Mouse (Mus musculus): ENCODE results near the gene Lypd6b. TPM values are rescaled to one million over a fixed set of nuclear protein-coding genes. Genes with fewer than 3 reads are reported as not detected.

Gene Lypd6b
- polyA plus RNA-seq, 2 experiments: 5.6 to 14.9 TPM

DNA sequence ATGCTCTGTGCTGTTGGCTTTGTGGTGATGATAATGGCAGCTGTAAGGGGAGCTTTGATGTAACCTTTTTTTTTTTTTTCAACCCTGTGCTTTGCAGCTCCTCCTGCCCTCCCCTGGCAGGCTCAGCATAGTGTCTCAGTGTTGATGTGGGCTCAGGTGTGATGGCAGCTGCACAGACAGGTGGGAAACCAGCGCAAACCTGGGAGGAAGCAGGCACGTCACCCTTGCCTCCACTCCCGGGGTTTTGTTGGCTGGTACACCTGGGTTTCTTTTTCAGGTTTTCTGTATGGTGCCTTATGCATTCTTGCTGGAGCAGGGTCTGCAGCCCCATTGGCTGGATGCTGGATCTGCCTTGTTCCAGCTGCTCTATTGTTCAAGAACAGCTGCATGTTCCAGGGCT, 29.7 kb downstream of the Lypd6b start:
- WGBS: 89% methylated on average over 3 of the region's 3 CpGs
- no peak overlapping the region for H3K27ac ChIP-seq (replicated peaks; ENCODE audit: low read depth, low read length)
- no peak for ATAC-seq (ENCODE audit: low FRiP score, low read depth)

GRCm38 (mm10) chr2:49818126-49818525, 30.6 kb downstream of the Lypd6b start:
- Histone ChIP-seq H3K4me2 (replicated peaks; ENCODE audit: low read depth, low read length, severe bottlenecking) (no peak overlapping the region), H3K4me3 (replicated peaks; ENCODE audit: low read length) (no peak overlapping the region), H3K9ac (ENCODE audit: low read depth, low read length, severe bottlenecking) (no peak overlapping the region), H3K4me1 (ENCODE audit: control insufficient read depth, insufficient read depth, low read length) (no peaks in the 10 kb centered on the region), H3K27ac (replicated peaks; ENCODE audit: low read depth, low read length) (no peak overlapping the region), H3K36me3 (ENCODE audit: control insufficient read depth, insufficient read depth, low read length) (no peaks in the 10 kb centered on the region), H3K9me3 (ENCODE audit: control insufficient read depth, low read length) (no peaks in the 10 kb centered on the region), H3K27me3 (ENCODE audit: control insufficient read depth, insufficient read depth, low read length) (no peaks in the 10 kb centered on the region)
- no peak for TF ChIP-seq POLR2A (IDR thresholded peaks at IDR 0.05; ENCODE audit: borderline replicate concordance, extremely low read depth, insufficient read depth, insufficient read length)
- ATAC-seq (ENCODE audit: low FRiP score, low read depth) (no peak), DNase-seq (ENCODE audit: low spot score) (no peak)
- WGBS: 88% methylated on average over 5 of the region's 5 CpGs

More for the DNA sequence above, 29.7 kb downstream of the Lypd6b start:
- Histone ChIP-seq H3K4me3 (replicated peaks; ENCODE audit: low read length) (no peak overlapping the region), H3K4me1 (ENCODE audit: control insufficient read depth, insufficient read depth, low read length) (peaks cover 3% of the 10 kb centered on the region), H3K4me2 (replicated peaks; ENCODE audit: low read depth, low read length, severe bottlenecking) (no peak overlapping the region), H3K9ac (ENCODE audit: low read depth, low read length, severe bottlenecking) (no peak overlapping the region), H3K36me3 (ENCODE audit: control insufficient read depth, insufficient read depth, low read length) (no peaks in the 10 kb centered on the region), H3K9me3 (ENCODE audit: control insufficient read depth, low read length) (no peaks in the 10 kb centered on the region), H3K27me3 (ENCODE audit: control insufficient read depth, insufficient read depth, low read length) (no peaks in the 10 kb centered on the region)
- no peak for TF ChIP-seq POLR2A (IDR thresholded peaks at IDR 0.05; ENCODE audit: borderline replicate concordance, extremely low read depth, insufficient read depth, insufficient read length)
- DNase-seq (ENCODE audit: low spot score): no peak

GRCm38 (mm10) chr2:49822312-49822711, 34.8 kb downstream of the Lypd6b start:
- WGBS: 87% methylated on average over 1 of the region's 1 CpGs
- no peak for ATAC-seq (ENCODE audit: low FRiP score, low read depth)
- H3K4me2 ChIP-seq (replicated peaks; ENCODE audit: low read depth, low read length, severe bottlenecking): no peak overlapping the region

GRCm38 (mm10) chr2:49825588-49825987, 38.1 kb downstream of the Lypd6b start:
- no peak overlapping the region for H3K9ac ChIP-seq (ENCODE audit: low read depth, low read length, severe bottlenecking)
- 9% methylated on average over 1 of the region's 1 CpGs for WGBS
- no peaks in the 10 kb centered on the region for H3K27me3 ChIP-seq (ENCODE audit: control insufficient read depth, insufficient read depth, low read length)
- no peak overlapping the region for H3K27ac ChIP-seq (replicated peaks; ENCODE audit: low read depth, low read length)
- H3K4me2 ChIP-seq (replicated peaks; ENCODE audit: low read depth, low read length, severe bottlenecking): no peak overlapping the region
- no peak for DNase-seq (ENCODE audit: low spot score)
- H3K9me3 ChIP-seq (ENCODE audit: control insufficient read depth, low read length): no peaks in the 10 kb centered on the region
- H3K4me3 ChIP-seq (replicated peaks; ENCODE audit: low read length): no peak overlapping the region
- ATAC-seq (ENCODE audit: low FRiP score, low read depth): no peak
- no peaks in the 10 kb centered on the region for H3K36me3 ChIP-seq (ENCODE audit: control insufficient read depth, insufficient read depth, low read length)
- peaks cover 6% of the 10 kb centered on the region; the same call in 1 of the 2 replicates for H3K4me1 ChIP-seq (ENCODE audit: control insufficient read depth, insufficient read depth, low read length)
- no peak for TF ChIP-seq POLR2A (IDR thresholded peaks at IDR 0.05; ENCODE audit: borderline replicate concordance, extremely low read depth, insufficient read depth, insufficient read length)

More at GRCm38 (mm10) chr2:49822312-49822711, 34.8 kb downstream of the Lypd6b start:
- DNase-seq (ENCODE audit: low spot score): no peak
- Histone ChIP-seq H3K27me3 (ENCODE audit: control insufficient read depth, insufficient read depth, low read length) (no peaks in the 10 kb centered on the region), H3K9me3 (ENCODE audit: control insufficient read depth, low read length) (no peaks in the 10 kb centered on the region), H3K27ac (replicated peaks; ENCODE audit: low read depth, low read length) (no peak overlapping the region), H3K9ac (ENCODE audit: low read depth, low read length, severe bottlenecking) (no peak overlapping the region), H3K4me1 (ENCODE audit: control insufficient read depth, insufficient read depth, low read length) (peaks cover 6% of the 10 kb centered on the region; the same call in 1 of the 2 replicates), H3K36me3 (ENCODE audit: control insufficient read depth, insufficient read depth, low read length) (no peaks in the 10 kb centered on the region), H3K4me3 (replicated peaks; ENCODE audit: low read length) (no peak overlapping the region)
- no peak for TF ChIP-seq POLR2A (IDR thresholded peaks at IDR 0.05; ENCODE audit: borderline replicate concordance, extremely low read depth, insufficient read depth, insufficient read length)

DNA sequence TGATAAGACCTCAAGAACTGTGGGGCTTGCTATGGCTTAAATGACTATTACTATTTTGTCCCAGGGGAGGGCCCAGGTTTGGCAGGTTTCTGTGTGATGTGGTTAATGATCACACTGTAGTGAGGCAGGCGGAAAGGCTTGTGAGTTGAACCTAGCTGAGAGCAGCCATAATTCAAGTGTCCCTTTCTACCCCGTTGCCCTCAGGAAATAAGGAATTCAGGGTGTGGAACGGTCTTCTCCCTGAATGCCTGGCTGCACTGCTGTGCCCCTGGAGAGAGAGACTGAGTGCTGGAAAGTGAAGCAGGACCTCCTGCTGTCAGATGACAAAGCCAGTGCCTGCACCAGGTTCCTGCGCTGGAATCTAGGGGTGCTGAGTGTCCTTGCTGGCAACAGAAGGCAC, 40.3 kb downstream of the Lypd6b start:
- H3K27ac ChIP-seq (replicated peaks; ENCODE audit: low read depth, low read length): no peak overlapping the region
- H3K9me3 ChIP-seq (ENCODE audit: control insufficient read depth, low read length): no peaks in the 10 kb centered on the region
- no peaks in the 10 kb centered on the region for H3K36me3 ChIP-seq (ENCODE audit: control insufficient read depth, insufficient read depth, low read length)
- WGBS: 42% methylated on average over 4 of the region's 4 CpGs
- H3K27me3 ChIP-seq (ENCODE audit: control insufficient read depth, insufficient read depth, low read length): no peaks in the 10 kb centered on the region
- no peak overlapping the region for H3K4me3 ChIP-seq (replicated peaks; ENCODE audit: low read length)
- no peak overlapping the region for H3K9ac ChIP-seq (ENCODE audit: low read depth, low read length, severe bottlenecking)
- H3K4me2 ChIP-seq (replicated peaks; ENCODE audit: low read depth, low read length, severe bottlenecking): no peak overlapping the region
- DNase-seq (ENCODE audit: low spot score) (no peak), ATAC-seq (ENCODE audit: low FRiP score, low read depth) (no peak)
- no peak for TF ChIP-seq POLR2A (IDR thresholded peaks at IDR 0.05; ENCODE audit: borderline replicate concordance, extremely low read depth, insufficient read depth, insufficient read length)
- H3K4me1 ChIP-seq (ENCODE audit: control insufficient read depth, insufficient read depth, low read length): peaks cover 6% of the 10 kb centered on the region; the same call in 1 of the 2 replicates

DNA sequence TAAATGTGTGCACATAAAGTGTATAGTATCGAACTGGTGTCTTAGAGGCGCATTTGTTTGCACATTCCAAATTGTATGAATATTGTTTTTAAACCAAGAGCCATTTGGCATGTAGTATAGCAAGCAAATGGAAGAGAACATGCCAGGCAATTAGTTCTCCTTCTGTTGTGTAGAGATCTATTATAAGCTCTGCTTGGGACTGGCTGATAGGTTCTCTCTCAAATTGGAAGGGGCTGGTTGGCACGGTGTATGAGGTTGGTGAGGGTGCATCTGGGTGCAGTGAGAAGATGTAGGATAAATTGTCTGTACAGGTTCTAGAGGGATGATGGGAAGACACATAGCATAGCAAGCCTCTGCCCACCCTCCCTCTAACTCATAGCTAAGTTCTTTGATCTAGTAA, 42.9 kb downstream of the Lypd6b start:
- Histone ChIP-seq H3K9me3 (ENCODE audit: control insufficient read depth, low read length) (no peaks in the 10 kb centered on the region), H3K27me3 (ENCODE audit: control insufficient read depth, insufficient read depth, low read length) (no peaks in the 10 kb centered on the region), H3K9ac (ENCODE audit: low read depth, low read length, severe bottlenecking) (no peak overlapping the region), H3K36me3 (ENCODE audit: control insufficient read depth, insufficient read depth, low read length) (no peaks in the 10 kb centered on the region), H3K4me1 (ENCODE audit: control insufficient read depth, insufficient read depth, low read length) (peaks cover 6% of the 10 kb centered on the region; the same call in 1 of the 2 replicates), H3K27ac (replicated peaks; ENCODE audit: low read depth, low read length) (no peak overlapping the region), H3K4me2 (replicated peaks; ENCODE audit: low read depth, low read length, severe bottlenecking) (no peak overlapping the region), H3K4me3 (replicated peaks; ENCODE audit: low read length) (no peak overlapping the region)
- no peak for ATAC-seq (ENCODE audit: low FRiP score, low read depth)
- DNase-seq (ENCODE audit: low spot score): no peak
- TF ChIP-seq POLR2A (IDR thresholded peaks at IDR 0.05; ENCODE audit: borderline replicate concordance, extremely low read depth, insufficient read depth, insufficient read length): no peak
- WGBS: 95% methylated on average over 3 of the region's 3 CpGs
